Mouse (Mus musculus): ENCODE results near the gene Cracr2b. TPM values are rescaled to one million over a fixed set of nuclear protein-coding genes. Genes with fewer than 3 reads are reported as not detected.
A peak's percentile ranks its signal among the peaks of the same experiment; 100 is the strongest.

The Cracr2b gene
- total RNA-seq (2014; rRNA removed): 4.5 and 7.2 TPM in 2 replicates
- 5.2 and 6.7 TPM in 2 replicates for polyA plus RNA-seq (2015; fragmentation: Nextera tagmentation; extraction: Ambion mirVana)

- Histone ChIP-seq H3K4me2 (ENCODE audit: low read depth) (peak within 1 kb of the TSS; percentile 68), H3K27ac (ENCODE audit: low read depth, low read length) (no peak within 1 kb of the TSS), H3K4me1 (ENCODE audit: insufficient read depth) (peaks cover 9% of the 10 kb centered on the region), H3K9ac (peak within 1 kb of the TSS; percentile 45), H3K9me3 (ENCODE audit: low read length) (no peaks in the 10 kb centered on the region), H3K4me3 (ENCODE audit: low read depth, low read length) (peak within 1 kb of the TSS; percentile 34), H3K36me3 (ENCODE audit: insufficient read depth) (peaks cover 16% of the 10 kb centered on the region), H3K27me3 (ENCODE audit: insufficient read depth, low read length) (peaks cover 41% of the 10 kb centered on the region)
- no peak for ATAC-seq
- no peak for TF ChIP-seq CTCF (IDR thresholded peaks at IDR 0.05; ENCODE audit: low read depth)
- DNase-seq: no peak
- WGBS: 74% methylated on average over 15 of the region's 15 CpGs
Measured at GRCm38 (mm10) chr7:141460391-141461113, at the start of gene Cracr2b. Gene Cracr2b (plus strand): TSS chr7:141461094.

- Histone ChIP-seq H3K36me3 (ENCODE audit: insufficient read depth) (peaks cover 14% of the 10 kb centered on the region), H3K4me2 (ENCODE audit: low read depth) (no peak overlapping the region), H3K9me3 (ENCODE audit: low read length) (no peaks in the 10 kb centered on the region), H3K27me3 (ENCODE audit: insufficient read depth, low read length) (no peaks in the 10 kb centered on the region), H3K27ac (ENCODE audit: low read depth, low read length) (no peak overlapping the region), H3K9ac (no peak overlapping the region), H3K4me3 (ENCODE audit: low read depth, low read length) (no peak overlapping the region), H3K4me1 (ENCODE audit: insufficient read depth) (peaks cover 13% of the 10 kb centered on the region; the same call in 1 of the 2 replicates)
- DNase-seq (no peak), ATAC-seq (no peak)
- WGBS: 100% methylated on average over 1 of the region's 1 CpGs
- 0 out of 2 replicates have a peak, but pooled peaks have one; percentile 4 for TF ChIP-seq CTCF (IDR thresholded peaks at IDR 0.05; ENCODE audit: low read depth)
Measured at GRCm38 (mm10) chr7:141411667-141412066, 49.2 kb upstream of the Cracr2b start.

GRCm38 (mm10) chr7:141413331-141413730 lies 47.6 kb upstream of the Cracr2b start:
- ATAC-seq: no peak
- Histone ChIP-seq H3K27me3 (ENCODE audit: insufficient read depth, low read length) (no peaks in the 10 kb centered on the region), H3K9me3 (ENCODE audit: low read length) (no peaks in the 10 kb centered on the region), H3K9ac (peak overlapping the region; percentile 91), H3K4me3 (ENCODE audit: low read depth, low read length) (peak overlapping the region; percentile 71), H3K4me2 (ENCODE audit: low read depth) (peak overlapping the region; percentile 87), H3K36me3 (ENCODE audit: insufficient read depth) (peaks cover 13% of the 10 kb centered on the region), H3K4me1 (ENCODE audit: insufficient read depth) (peaks cover 13% of the 10 kb centered on the region; the same call in 1 of the 2 replicates), H3K27ac (ENCODE audit: low read depth, low read length) (peak overlapping the region; percentile 82)
- TF ChIP-seq CTCF (IDR thresholded peaks at IDR 0.05; ENCODE audit: low read depth): no peak
- DNase-seq: no peak
- 5% methylated on average over 16 of the region's 16 CpGs for WGBS

GRCm38 (mm10) chr7:141413809-141414584 lies 46.9 kb upstream of the Cracr2b start, which contains the start of gene Gatd1:
Gene Gatd1 (minus strand): TSS chr7:141414136.
- Histone ChIP-seq H3K27me3 (ENCODE audit: insufficient read depth, low read length) (no peaks in the 10 kb centered on the region), H3K27ac (ENCODE audit: low read depth, low read length) (peak within 1 kb of the TSS; percentile 82), H3K4me3 (ENCODE audit: low read depth, low read length) (peak within 1 kb of the TSS; percentile 71), H3K9ac (peak within 1 kb of the TSS; percentile 91), H3K4me1 (ENCODE audit: insufficient read depth) (peaks cover 12% of the 10 kb centered on the region; the same call in 1 of the 2 replicates), H3K36me3 (ENCODE audit: insufficient read depth) (peaks cover 9% of the 10 kb centered on the region), H3K9me3 (ENCODE audit: low read length) (no peaks in the 10 kb centered on the region), H3K4me2 (ENCODE audit: low read depth) (peak within 1 kb of the TSS; percentile 87)
- under 1% methylated on average over 50 of the region's 56 CpGs for WGBS
- DNase-seq (peak; percentile 100), ATAC-seq (peak; percentile 92)
- peak; percentile 41 for TF ChIP-seq CTCF (IDR thresholded peaks at IDR 0.05; ENCODE audit: low read depth)

DNA sequence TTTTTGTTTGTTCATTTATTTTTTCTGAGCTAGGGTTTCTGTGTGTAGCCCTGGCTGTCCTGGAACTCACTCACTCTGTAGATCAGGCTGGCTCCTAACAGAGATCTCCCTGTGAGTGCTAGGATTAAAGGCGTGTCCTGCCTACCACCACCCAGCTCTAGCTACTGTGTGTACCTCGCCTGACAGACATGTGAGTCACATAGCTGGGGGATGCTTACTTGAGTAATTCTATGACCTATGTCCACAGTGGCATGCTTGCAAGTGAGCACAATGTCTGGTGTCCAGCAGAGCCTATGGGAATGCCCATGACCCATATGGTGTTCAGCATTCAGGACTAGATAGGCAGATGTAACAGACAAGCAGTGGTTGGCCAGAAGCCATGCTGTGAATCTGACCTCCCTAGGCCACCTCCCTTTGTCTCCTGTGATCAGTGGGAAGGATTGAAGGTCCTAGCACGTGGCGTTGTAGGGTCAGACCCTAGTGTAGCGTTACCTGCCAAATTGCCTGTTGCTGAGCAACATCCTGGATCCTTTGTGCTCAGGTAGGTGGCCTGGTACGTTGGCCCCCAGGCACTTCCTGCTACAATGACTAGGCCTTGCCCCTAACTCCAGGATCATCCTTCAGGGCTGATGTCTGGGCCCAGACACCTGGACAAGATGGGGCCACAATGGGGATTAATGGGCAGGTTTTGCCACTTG lies 44.6 kb upstream of the Cracr2b start:
- no peak overlapping the region for H3K4me2 ChIP-seq (ENCODE audit: low read depth)
- H3K36me3 ChIP-seq (ENCODE audit: insufficient read depth): no peaks in the 10 kb centered on the region
- no peak overlapping the region for H3K27ac ChIP-seq (ENCODE audit: low read depth, low read length)
- TF ChIP-seq CTCF (IDR thresholded peaks at IDR 0.05; ENCODE audit: low read depth): no peak
- no peaks in the 10 kb centered on the region for H3K9me3 ChIP-seq (ENCODE audit: low read length)
- H3K27me3 ChIP-seq (ENCODE audit: insufficient read depth, low read length): no peaks in the 10 kb centered on the region
- no peak for DNase-seq
- H3K9ac ChIP-seq: no peak overlapping the region
- H3K4me3 ChIP-seq (ENCODE audit: low read depth, low read length): no peak overlapping the region
- H3K4me1 ChIP-seq (ENCODE audit: insufficient read depth): peaks cover 11% of the 10 kb centered on the region; the same call in 1 of the 2 replicates
- 80% methylated on average over 6 of the region's 6 CpGs for WGBS
- ATAC-seq: no peak

- H3K9ac ChIP-seq: no peak overlapping the region
- DNase-seq (no peak), ATAC-seq (no peak)
- TF ChIP-seq CTCF (IDR thresholded peaks at IDR 0.05; ENCODE audit: low read depth): no peak
- no peaks in the 10 kb centered on the region for H3K9me3 ChIP-seq (ENCODE audit: low read length)
- H3K4me2 ChIP-seq (ENCODE audit: low read depth): no peak overlapping the region
- H3K4me1 ChIP-seq (ENCODE audit: insufficient read depth): peaks cover 7% of the 10 kb centered on the region; the same call in 1 of the 2 replicates
- H3K27ac ChIP-seq (ENCODE audit: low read depth, low read length): no peak overlapping the region
- no peak overlapping the region for H3K4me3 ChIP-seq (ENCODE audit: low read depth, low read length)
- WGBS: 73% methylated on average over 8 of the region's 8 CpGs
- no peaks in the 10 kb centered on the region for H3K36me3 ChIP-seq (ENCODE audit: insufficient read depth)
- H3K27me3 ChIP-seq (ENCODE audit: insufficient read depth, low read length): no peaks in the 10 kb centered on the region
Measured at GRCm38 (mm10) chr7:141417731-141418681, 42.9 kb upstream of the Cracr2b start.
